Mouse (Mus musculus) forebrain, embryonic 16.5 days (tissue): ENCODE data around the gene Cacng7. TPM values are rescaled to one million over a fixed set of nuclear protein-coding genes. Genes with fewer than 3 reads are reported as not detected.

ENCODE experiments used
- ATAC-seq: fragments of 200-750 bp; cut with Nextera tagmentation; 2 replicates; pipeline ENCODE4 v1.8.0; 2017; ENCODE audit warnings: mild to moderate bottlenecking, moderate library complexity
- H3K27ac ChIP-seq: fragments of 300-500 bp; sonication (generic); 2 replicates; pipeline ENCODE4 v1.5.1; 2014; ENCODE audit warnings: low read length, control low read depth
- H3K27me3 ChIP-seq: fragments of 300-500 bp; sonication (generic); replicated peaks from 2 replicates; pipeline ENCODE4 v1.6.1; 2014; ENCODE audit warnings: low read length; ENCODE audit not compliant: control insufficient read depth, insufficient read depth
- H3K36me3 ChIP-seq: fragments of 300-500 bp; sonication (generic); 2 replicates; pipeline ENCODE4 v1.6.1; 2014; ENCODE audit not compliant: control insufficient read depth, insufficient read depth
- H3K4me1 ChIP-seq: fragments of 300-500 bp; sonication (generic); replicated peaks from 2 replicates; pipeline ENCODE4 v1.6.1; 2014; ENCODE audit warnings: low read length; ENCODE audit not compliant: control insufficient read depth, insufficient read depth
- H3K4me2 ChIP-seq: fragments of 300-500 bp; sonication (generic); 2 replicates; pipeline ENCODE4 v1.6.1; 2014; ENCODE audit warnings: mild to moderate bottlenecking, low read length, control low read depth
- H3K4me3 ChIP-seq: fragments of 300-500 bp; sonication (generic); replicated peaks from 2 replicates; pipeline ENCODE4 v1.5.1; 2014; ENCODE audit warnings: mild to moderate bottlenecking, low read length, control low read depth
- H3K9ac ChIP-seq: fragments of 300-500 bp; sonication (generic); replicated peaks from 2 replicates; pipeline ENCODE4 v1.6.1; 2014; ENCODE audit warnings: low read depth, low read length, control low read depth
- H3K9me3 ChIP-seq: fragments of 300-500 bp; sonication (generic); 2 replicates; pipeline ENCODE4 v1.6.1; 2016; ENCODE audit warnings: low read length; ENCODE audit not compliant: control insufficient read depth
- WGBS: fragments of 180-500 bp; shearing (Covaris S2); extraction: QIAGEN DNeasy Blood & Tissue Kit; methylation state at CpG from one replicate; pipeline ENCODE4 v1.1.7; 2014; 5-methylcytosine and 5-hydroxymethylcytosine counted together
- polyA plus RNA-seq: library from polyadenylated mRNA; unstranded; fragments of >200 nt; fragmentation: Nextera tagmentation; extraction: Ambion mirVana; gene quantifications from 2 replicates; pipeline ENCODE4 v1.2.1, GENCODE M21; 2015

Cacng7 gene
- polyA plus RNA-seq, 1 experiment from 2014 or later: 4.3 TPM

DNA sequence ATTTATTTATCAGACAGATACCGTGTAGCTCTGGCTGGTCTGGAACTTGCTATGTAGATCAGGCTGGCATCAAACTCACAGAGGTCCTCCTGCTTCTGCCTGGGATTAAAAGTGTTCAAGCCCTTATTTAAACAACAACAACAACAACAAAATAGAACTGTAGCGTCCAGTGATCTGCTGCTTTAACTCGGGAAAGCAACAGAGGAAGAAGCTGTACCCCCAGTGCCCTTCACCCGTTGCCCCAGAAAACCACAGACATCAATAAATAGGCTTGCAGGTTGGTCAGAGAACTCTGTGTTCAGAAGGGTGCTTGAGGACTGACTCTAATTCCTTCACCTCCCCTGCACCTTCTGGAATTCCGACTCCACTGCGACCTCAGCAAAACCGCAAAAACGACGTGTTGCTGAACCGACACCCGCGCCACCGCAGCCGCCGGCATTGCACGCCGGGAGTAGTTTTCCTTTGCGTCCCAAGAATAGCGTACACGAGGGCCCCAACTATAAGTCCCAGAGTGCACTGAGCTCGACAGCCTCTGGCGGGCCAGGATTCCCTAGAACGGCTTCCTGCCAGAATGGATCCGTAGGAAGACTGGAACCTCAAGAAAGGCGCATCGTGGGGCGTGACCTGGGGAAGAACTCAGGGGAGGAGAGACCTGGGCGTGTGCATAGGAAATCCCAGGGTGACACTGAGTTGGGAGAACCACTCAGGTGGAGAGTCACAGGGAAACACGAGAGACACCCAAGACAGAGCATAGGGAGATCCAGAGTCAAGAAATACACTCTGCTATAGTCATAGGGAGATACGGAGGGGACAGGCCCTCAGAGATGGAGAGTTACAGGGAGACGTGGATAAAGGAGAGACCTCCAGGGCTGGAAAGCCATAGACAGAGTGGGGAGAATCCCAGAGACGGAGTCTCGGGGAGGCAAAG is 30.9 kb upstream of the Cacng7 start:
- H3K27ac ChIP-seq: no peak overlapping the region
- peaks cover 7% of the 10 kb centered on the region for H3K27me3 ChIP-seq
- peaks cover 38% of the 10 kb centered on the region for H3K4me1 ChIP-seq
- H3K9ac ChIP-seq: peak overlapping the region; percentile 19; the same call in 1 of the 2 replicates
- H3K4me2 ChIP-seq: peak overlapping the region; percentile 78
- WGBS: 7% methylated on average over 33 of the region's 33 CpGs
- H3K9me3 ChIP-seq: no peaks in the 10 kb centered on the region
- peak overlapping the region; percentile 50 for H3K4me3 ChIP-seq
- peak; percentile 16; the same call in 1 of the 2 replicates for ATAC-seq
- H3K36me3 ChIP-seq: peaks cover 3% of the 10 kb centered on the region; the same call in 1 of the 2 replicates

DNA sequence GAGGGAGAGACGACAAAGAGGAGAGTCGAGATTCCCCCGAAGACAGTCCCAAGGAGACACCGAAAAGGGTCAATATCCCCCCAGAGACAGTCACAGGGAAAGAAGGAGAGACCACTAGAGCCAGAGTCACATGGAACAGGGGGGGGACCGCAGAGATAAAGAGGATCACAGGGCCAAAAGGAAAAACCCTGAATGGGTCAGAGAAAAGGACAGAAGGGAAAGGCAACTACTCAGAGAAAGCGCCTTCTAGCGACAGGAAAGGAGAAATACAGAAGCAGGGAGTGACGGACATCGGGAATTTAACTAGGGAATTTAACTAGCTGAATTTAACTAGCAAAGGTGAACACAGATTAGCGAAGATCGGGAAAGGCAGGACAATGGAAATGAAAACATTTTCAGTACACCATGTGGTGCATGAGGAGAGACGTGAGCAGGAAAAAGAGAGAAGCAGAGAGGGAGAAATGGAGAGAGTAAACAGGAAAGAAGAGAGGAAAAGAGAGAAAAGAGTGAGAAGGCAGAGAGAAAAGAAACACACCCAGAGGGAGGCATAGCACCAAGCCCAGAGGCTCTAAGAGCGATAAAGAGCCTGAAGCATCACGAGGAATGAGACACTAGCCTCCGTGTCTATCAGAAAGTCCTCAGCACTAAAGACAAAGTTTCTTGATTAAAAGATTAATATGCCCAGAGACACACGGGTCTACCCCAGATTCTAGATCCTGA is 30.0 kb upstream of the Cacng7 start:
- Histone ChIP-seq H3K9ac (peak overlapping the region; percentile 52), H3K27me3 (peaks cover 7% of the 10 kb centered on the region), H3K4me2 (peak overlapping the region; percentile 78), H3K4me3 (peak overlapping the region; percentile 50), H3K4me1 (peaks cover 38% of the 10 kb centered on the region), H3K36me3 (no peaks in the 10 kb centered on the region), H3K9me3 (no peaks in the 10 kb centered on the region), H3K27ac (no peak overlapping the region)
- 0 out of 2 replicates have a peak, but pooled peaks have one; percentile 11 for ATAC-seq
- under 1% methylated on average over 16 of the region's 16 CpGs for WGBS

DNA sequence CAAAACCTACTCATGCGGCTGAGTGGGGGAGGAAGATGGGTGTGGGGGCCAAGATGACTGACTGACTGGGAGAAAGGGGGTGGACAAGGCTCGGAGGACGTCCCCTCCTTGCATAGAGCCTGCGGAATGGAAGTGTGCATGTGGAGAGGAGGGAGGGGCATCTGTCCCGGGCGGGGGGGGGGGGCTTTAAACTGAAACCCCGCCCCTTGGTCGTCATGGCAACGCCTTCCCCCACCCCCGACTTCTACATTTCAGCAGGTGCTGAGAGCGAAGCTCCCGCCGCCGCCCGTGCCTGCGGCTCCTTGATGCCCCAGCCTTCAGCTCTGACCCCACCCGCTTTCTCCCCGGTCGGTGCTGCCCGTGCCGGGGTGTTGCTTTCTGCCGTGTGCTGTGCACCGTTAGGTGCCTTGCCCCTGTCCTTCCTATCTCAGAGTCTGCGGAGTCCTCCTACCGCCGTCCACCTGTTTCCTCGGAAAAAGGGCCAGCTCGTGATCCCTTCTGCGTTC is 29.4 kb upstream of the Cacng7 start:
- Histone ChIP-seq H3K9ac (peak overlapping the region; percentile 52), H3K27me3 (peaks cover 7% of the 10 kb centered on the region), H3K4me1 (peaks cover 36% of the 10 kb centered on the region), H3K4me2 (peak overlapping the region; percentile 78), H3K36me3 (no peaks in the 10 kb centered on the region), H3K27ac (no peak overlapping the region), H3K9me3 (no peaks in the 10 kb centered on the region), H3K4me3 (peak overlapping the region; percentile 50)
- 1% methylated on average over 25 of the region's 29 CpGs for WGBS
- ATAC-seq: peak; percentile 63

GRCm38 (mm10) chr7:3303789-3304188 is 29.0 kb upstream of the Cacng7 start:
- Histone ChIP-seq H3K4me2 (peak overlapping the region; percentile 78), H3K36me3 (no peaks in the 10 kb centered on the region), H3K9ac (peak overlapping the region; percentile 52), H3K27ac (no peak overlapping the region), H3K4me3 (peak overlapping the region; percentile 50), H3K9me3 (no peaks in the 10 kb centered on the region), H3K4me1 (peaks cover 34% of the 10 kb centered on the region), H3K27me3 (peaks cover 7% of the 10 kb centered on the region)
- WGBS: 4% methylated on average over 12 of the region's 12 CpGs
- ATAC-seq: peak; percentile 32

DNA sequence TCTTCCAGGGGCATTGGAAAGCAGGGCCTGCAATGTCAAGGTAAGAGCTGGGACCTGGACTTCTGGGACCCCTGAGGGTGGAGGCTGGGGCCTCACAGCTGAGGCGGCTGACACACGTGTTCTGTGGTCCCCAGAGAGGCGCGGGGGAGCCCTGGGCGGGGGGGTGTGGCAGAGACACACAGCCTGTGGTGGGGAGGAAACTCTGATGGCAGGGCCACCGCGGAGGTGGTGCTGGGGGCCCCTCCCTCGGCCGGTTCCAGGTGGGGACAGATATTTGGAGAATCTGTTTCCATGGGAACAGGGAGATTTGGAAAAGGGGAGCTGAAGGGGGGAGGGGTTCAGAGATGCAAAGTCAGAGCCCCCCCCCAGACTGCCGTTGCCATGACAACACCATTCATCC is 28.5 kb upstream of the Cacng7 start:
- H3K27me3 ChIP-seq: peaks cover 7% of the 10 kb centered on the region
- H3K4me3 ChIP-seq: peak overlapping the region; percentile 50
- no peaks in the 10 kb centered on the region for H3K36me3 ChIP-seq
- H3K27ac ChIP-seq: no peak overlapping the region
- no peaks in the 10 kb centered on the region for H3K9me3 ChIP-seq
- H3K9ac ChIP-seq: peak overlapping the region; percentile 52
- peak overlapping the region; percentile 78 for H3K4me2 ChIP-seq
- WGBS: 4% methylated on average over 10 of the region's 10 CpGs
- peaks cover 34% of the 10 kb centered on the region for H3K4me1 ChIP-seq
- peak; percentile 32 for ATAC-seq

DNA sequence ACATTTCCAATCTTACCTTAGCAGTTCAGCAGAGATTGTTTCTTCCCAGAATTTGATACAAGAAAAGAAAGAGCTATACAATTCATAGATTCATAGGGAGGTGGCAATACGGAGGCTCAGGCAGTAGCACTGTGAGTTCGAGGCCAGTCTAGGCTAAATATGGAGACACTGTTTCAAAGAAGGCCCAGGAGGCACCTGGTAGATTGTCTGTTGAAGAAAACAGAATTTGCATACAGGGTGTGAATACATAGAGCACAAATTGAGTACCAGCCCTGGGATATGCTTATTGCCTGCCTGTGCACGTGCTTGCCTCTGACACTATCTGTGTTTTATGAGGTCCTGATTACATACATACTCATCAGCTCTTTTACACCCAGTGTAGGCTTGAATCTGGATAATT is 26.4 kb upstream of the Cacng7 start:
- H3K27me3 ChIP-seq: peaks cover 4% of the 10 kb centered on the region; the same call in 1 of the 2 replicates
- no peak overlapping the region for H3K4me3 ChIP-seq
- H3K4me2 ChIP-seq: no peak overlapping the region
- H3K4me1 ChIP-seq: peaks cover 29% of the 10 kb centered on the region
- no peak overlapping the region for H3K9ac ChIP-seq
- ATAC-seq: no peak
- WGBS: 73% methylated on average over 3 of the region's 3 CpGs
- no peak overlapping the region for H3K27ac ChIP-seq
- H3K9me3 ChIP-seq: peaks cover 4% of the 10 kb centered on the region
- no peaks in the 10 kb centered on the region for H3K36me3 ChIP-seq

GRCm38 (mm10) chr7:3308646-3309045 is 24.1 kb upstream of the Cacng7 start:
- H3K4me3 ChIP-seq: no peak overlapping the region
- no peak for ATAC-seq
- 61% methylated on average over 4 of the region's 4 CpGs for WGBS
- H3K27ac ChIP-seq: no peak overlapping the region
- no peak overlapping the region for H3K9ac ChIP-seq
- peaks cover 11% of the 10 kb centered on the region for H3K4me1 ChIP-seq
- 0 out of 2 replicates have a peak, but pooled peaks cover 2% of the 10 kb centered on the region for H3K27me3 ChIP-seq
- no peak overlapping the region for H3K4me2 ChIP-seq
- H3K36me3 ChIP-seq: no peaks in the 10 kb centered on the region
- H3K9me3 ChIP-seq: peaks cover 4% of the 10 kb centered on the region

DNA sequence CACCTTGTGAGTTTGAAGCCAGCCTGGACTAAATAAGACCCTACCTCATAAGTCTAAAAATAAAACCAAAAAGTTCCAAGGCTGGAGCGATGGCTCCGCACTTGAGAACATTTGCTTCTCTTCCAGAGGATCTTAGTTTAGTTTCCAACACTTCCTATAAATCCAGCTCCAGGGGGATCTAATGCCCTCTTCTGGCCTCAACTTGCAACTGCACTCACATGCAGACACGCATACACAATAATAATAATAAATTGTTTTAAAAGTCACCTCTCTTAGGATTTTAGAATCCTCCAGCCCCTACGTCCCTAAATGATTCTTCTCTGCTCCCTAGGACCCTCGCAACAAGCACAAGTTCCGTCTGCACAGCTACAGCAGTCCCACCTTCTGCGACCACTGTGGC is 22.5 kb upstream of the Cacng7 start:
- WGBS: 93% methylated on average over 7 of the region's 7 CpGs
- ATAC-seq: no peak

DNA sequence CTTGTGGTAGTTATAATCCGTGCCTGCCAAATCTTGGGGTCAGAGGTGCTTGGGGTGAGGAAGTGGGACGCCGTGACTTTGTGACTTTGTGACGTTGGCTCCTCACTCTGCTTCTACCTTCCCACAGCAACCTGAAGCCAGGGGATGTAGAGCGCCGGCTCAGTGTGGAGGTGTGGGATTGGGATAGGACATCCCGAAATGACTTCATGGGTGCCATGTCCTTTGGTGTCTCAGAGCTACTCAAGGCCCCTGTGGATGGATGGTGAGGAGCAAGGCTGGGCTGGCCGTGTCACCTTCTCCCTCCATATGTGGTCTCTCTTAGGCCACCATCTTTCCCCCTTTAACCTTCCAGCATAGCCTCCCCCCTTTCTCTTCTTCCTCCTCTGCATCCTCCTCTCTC is 19.2 kb upstream of the Cacng7 start:
- ATAC-seq: no peak
- 88% methylated on average over 8 of the region's 8 CpGs for WGBS

More for the DNA sequence above, 22.5 kb upstream of the Cacng7 start:
- 0 out of 2 replicates have a peak, but pooled peaks cover 2% of the 10 kb centered on the region for H3K27me3 ChIP-seq
- no peak overlapping the region for H3K9ac ChIP-seq
- H3K36me3 ChIP-seq: no peaks in the 10 kb centered on the region
- H3K4me2 ChIP-seq: no peak overlapping the region
- H3K4me3 ChIP-seq: no peak overlapping the region
- H3K9me3 ChIP-seq: peaks cover 4% of the 10 kb centered on the region
- no peak overlapping the region for H3K27ac ChIP-seq
- no peaks in the 10 kb centered on the region for H3K4me1 ChIP-seq

More for the DNA sequence above, 19.2 kb upstream of the Cacng7 start:
- no peaks in the 10 kb centered on the region for H3K36me3 ChIP-seq
- no peak overlapping the region for H3K9ac ChIP-seq
- no peak overlapping the region for H3K4me2 ChIP-seq
- no peak overlapping the region for H3K27ac ChIP-seq
- no peaks in the 10 kb centered on the region for H3K27me3 ChIP-seq
- H3K4me1 ChIP-seq: no peaks in the 10 kb centered on the region
- no peak overlapping the region for H3K4me3 ChIP-seq
- peaks cover 4% of the 10 kb centered on the region for H3K9me3 ChIP-seq
